Mouse (Mus musculus) forebrain, postnatal 0 days (tissue): Measurements from ENCODE around the gene Fbxl16. TPM values are rescaled to one million over a fixed set of nuclear protein-coding genes. Genes with fewer than 3 reads are reported as not detected.

Source experiments
- ATAC-seq: fragments of 200-750 bp; cut with Nextera tagmentation; 2 replicates; pipeline ENCODE4 v1.8.0; 2017; ENCODE audit warnings: mild to moderate bottlenecking, moderate library complexity
- DNase-seq: peaks from one replicate; pipeline ENCODE4 v3.0.0-alpha.2; 2015
- H3K27ac ChIP-seq: fragments of 300-500 bp; sonication (generic); 2 replicates; pipeline ENCODE4 v1.5.1; 2014; ENCODE audit warnings: low read depth, mild to moderate bottlenecking, antibody characterized with exemption, low read length, moderate library complexity, mixed read lengths
- H3K27me3 ChIP-seq: fragments of 300-500 bp; sonication (generic); 2 replicates; pipeline ENCODE4 v1.6.1; 2014; ENCODE audit warnings: mild to moderate bottlenecking, low read length, mixed read lengths; ENCODE audit not compliant: insufficient read depth
- H3K36me3 ChIP-seq: fragments of 300-500 bp; sonication (generic); 2 replicates; pipeline ENCODE4 v1.6.1; 2014; ENCODE audit warnings: mild to moderate bottlenecking, moderate library complexity; ENCODE audit not compliant: insufficient read depth
- H3K4me1 ChIP-seq: fragments of 300-500 bp; sonication (generic); 2 replicates; pipeline ENCODE4 v1.6.1; 2014; ENCODE audit warnings: antibody characterized with exemption; ENCODE audit not compliant: insufficient read depth
- H3K4me2 ChIP-seq: fragments of 300-500 bp; sonication (generic); 2 replicates; pipeline ENCODE4 v1.6.1; 2014; ENCODE audit warnings: low read depth, mild to moderate bottlenecking, moderate library complexity
- H3K4me3 ChIP-seq: fragments of 300-500 bp; sonication (generic); 2 replicates; pipeline ENCODE4 v1.5.1; 2014; ENCODE audit warnings: low read depth, low read length, mixed read lengths
- H3K9ac ChIP-seq: fragments of 300-500 bp; sonication (generic); 2 replicates; pipeline ENCODE4 v1.6.1; 2014; ENCODE audit warnings: mild to moderate bottlenecking
- H3K9me3 ChIP-seq: fragments of 300-500 bp; sonication (generic); 2 replicates; pipeline ENCODE4 v1.6.1; 2016; ENCODE audit warnings: low read length
- CTCF ChIP-seq: sonication (generic); IDR thresholded peaks from 2 replicates; pipeline ENCODE4 v1.5.1; 2016; ENCODE audit warnings: antibody characterized with exemption, control low read depth, low read depth
- WGBS: fragments of 180-500 bp; shearing (Covaris S2); extraction: QIAGEN DNeasy Blood & Tissue Kit; methylation state at CpG from one replicate; pipeline ENCODE4 v1.1.7; 2014; 5-methylcytosine and 5-hydroxymethylcytosine counted together
- polyA plus RNA-seq: library from polyadenylated mRNA; unstranded; fragments of >200 nt; fragmentation: Nextera tagmentation; extraction: Ambion mirVana; gene quantifications from 2 replicates; pipeline ENCODE4 v1.2.1, GENCODE M21; 2015
- total RNA-seq: library from RNA; depleted of rRNA; stranded (reverse); fragments of >200 nt; gene quantifications from 2 replicates; pipeline ENCODE4 v1.2.3, GENCODE M21; 2014

The Fbxl16 gene
- total and polyA plus RNA-seq, 2 experiments from 2014 or later: 58.7 to 133 TPM

- H3K4me1 ChIP-seq: peaks cover 12% of the 10 kb centered on the region
- peak overlapping the region; percentile 71 for H3K4me3 ChIP-seq
- peak overlapping the region; percentile 81 for H3K9ac ChIP-seq
- H3K36me3 ChIP-seq: no peaks in the 10 kb centered on the region; the same call in 1 of the 2 replicates
- no peaks in the 10 kb centered on the region for H3K27me3 ChIP-seq
- H3K4me2 ChIP-seq: peak overlapping the region; percentile 87
- DNase-seq (no peak), ATAC-seq (peak; percentile 30; the same call in 1 of the 2 replicates)
- WGBS: 9% methylated on average over 6 of the region's 6 CpGs
- no peaks in the 10 kb centered on the region for H3K9me3 ChIP-seq
- TF ChIP-seq CTCF: no peak
- peak overlapping the region; percentile 91 for H3K27ac ChIP-seq
These were observed 53.1 kb downstream of the Fbxl16 start for GRCm38 (mm10) chr17:25861704-25862612.

- H3K9me3 ChIP-seq: no peaks in the 10 kb centered on the region
- DNase-seq (no peak), ATAC-seq (no peak)
- H3K27me3 ChIP-seq: no peaks in the 10 kb centered on the region
- H3K4me1 ChIP-seq: peaks cover 13% of the 10 kb centered on the region
- H3K9ac ChIP-seq: no peak overlapping the region
- no peak overlapping the region for H3K4me3 ChIP-seq
- H3K27ac ChIP-seq: no peak overlapping the region
- no peaks in the 10 kb centered on the region; the same call in 1 of the 2 replicates for H3K36me3 ChIP-seq
- TF ChIP-seq CTCF: no peak
- 89% methylated on average over 6 of the region's 6 CpGs for WGBS
- H3K4me2 ChIP-seq: no peak overlapping the region
These were observed 54.8 kb downstream of the Fbxl16 start for GRCm38 (mm10) chr17:25863681-25864080.

GRCm38 (mm10) chr17:25864311-25864710 lies 55.4 kb downstream of the Fbxl16 start:
- H3K27ac ChIP-seq: no peak overlapping the region
- 93% methylated on average over 14 of the region's 14 CpGs for WGBS
- no peak for DNase-seq
- no peak overlapping the region for H3K4me2 ChIP-seq
- no peak overlapping the region for H3K4me3 ChIP-seq
- no peaks in the 10 kb centered on the region for H3K27me3 ChIP-seq
- TF ChIP-seq CTCF: no peak
- no peak for ATAC-seq
- H3K9ac ChIP-seq: no peak overlapping the region
- H3K9me3 ChIP-seq: no peaks in the 10 kb centered on the region
- H3K4me1 ChIP-seq: peaks cover 16% of the 10 kb centered on the region
- no peaks in the 10 kb centered on the region; the same call in 1 of the 2 replicates for H3K36me3 ChIP-seq

GRCm38 (mm10) chr17:25865288-25865687 lies 56.4 kb downstream of the Fbxl16 start:
- no peak overlapping the region for H3K27ac ChIP-seq
- peaks cover 16% of the 10 kb centered on the region for H3K4me1 ChIP-seq
- ATAC-seq: no peak
- H3K27me3 ChIP-seq: no peaks in the 10 kb centered on the region
- WGBS: 90% methylated on average over 11 of the region's 11 CpGs
- TF ChIP-seq CTCF: no peak
- H3K36me3 ChIP-seq: no peaks in the 10 kb centered on the region; the same call in 1 of the 2 replicates
- no peak for DNase-seq
- no peak overlapping the region for H3K4me2 ChIP-seq
- no peaks in the 10 kb centered on the region for H3K9me3 ChIP-seq
- no peak overlapping the region for H3K4me3 ChIP-seq
- H3K9ac ChIP-seq: no peak overlapping the region

GRCm38 (mm10) chr17:25866172-25866571 lies 57.3 kb downstream of the Fbxl16 start:
- Histone ChIP-seq H3K4me2 (no peak overlapping the region), H3K4me3 (no peak overlapping the region), H3K9me3 (no peaks in the 10 kb centered on the region), H3K27ac (no peak overlapping the region), H3K27me3 (no peaks in the 10 kb centered on the region), H3K4me1 (peaks cover 9% of the 10 kb centered on the region), H3K36me3 (no peaks in the 10 kb centered on the region; the same call in 1 of the 2 replicates), H3K9ac (no peak overlapping the region)
- ATAC-seq (no peak), DNase-seq (no peak)
- 92% methylated on average over 3 of the region's 3 CpGs for WGBS
- TF ChIP-seq CTCF: no peak

GRCm38 (mm10) chr17:25867509-25867835 lies 58.6 kb downstream of the Fbxl16 start:
- H3K9me3 ChIP-seq: no peaks in the 10 kb centered on the region
- DNase-seq (no peak), ATAC-seq (no peak)
- no peak overlapping the region for H3K27ac ChIP-seq
- H3K9ac ChIP-seq: peak overlapping the region; percentile 57; the same call in 1 of the 2 replicates
- peak overlapping the region; percentile 92 for H3K4me2 ChIP-seq
- H3K36me3 ChIP-seq: no peaks in the 10 kb centered on the region; the same call in 1 of the 2 replicates
- TF ChIP-seq CTCF: no peak
- no peaks in the 10 kb centered on the region for H3K27me3 ChIP-seq
- whole genome bisulfite sequencing: 15% methylated on average over 7 of the region's 7 CpGs
- peak overlapping the region; percentile 59 for H3K4me3 ChIP-seq
- 0 out of 2 replicates have a peak, but pooled peaks cover 4% of the 10 kb centered on the region for H3K4me1 ChIP-seq
